Mouse (Mus musculus): ENCODE measurements around the gene Gm37240.

DNA sequence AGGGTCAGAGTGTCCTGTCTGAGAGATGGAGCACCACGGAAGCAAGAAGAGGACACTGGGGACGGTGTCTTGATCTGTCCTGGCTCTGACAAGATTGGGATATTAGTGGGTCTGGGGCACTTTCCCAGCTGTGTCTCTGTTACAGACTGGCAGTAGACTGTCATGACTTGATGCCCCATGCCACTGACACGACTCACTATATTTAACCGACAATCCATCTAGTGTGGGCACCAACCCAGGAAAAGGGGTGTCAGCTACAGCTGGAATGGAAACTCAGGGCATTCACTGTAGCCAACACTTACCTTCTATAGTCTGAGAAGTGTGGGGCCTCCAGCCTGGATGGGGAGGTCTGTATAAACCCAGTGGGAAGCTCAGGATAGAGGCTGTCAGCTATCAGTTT is 681.4 kb downstream of the Gm37240 start:
- TF ChIP-seq CTCF (IDR thresholded peaks at IDR 0.05; ENCODE audit: low read depth) (no peak), EP300 (optimal IDR thresholded peaks at IDR 0.05) (no peak)
